Mouse (Mus musculus) spleen, adult 2 months (tissue): ENCODE data around the gene P2rx2. TPM values are rescaled to one million over a fixed set of nuclear protein-coding genes. Genes with fewer than 3 reads are reported as not detected.

Experiments
- DNase-seq, 2 experiments: peaks; one replicate each; pipeline versions ENCODE4 v3.0.0 to v3.0.0-alpha.2; 2012 to 2021; ENCODE audit warnings: low spot score in 2 of 2, low read depth in 1 of 2
- H3K27ac ChIP-seq: fragments of 200-500 bp; 2 replicates; pipeline ENCODE4 v1.5.1; 2012; ENCODE audit warnings: low read length, inconsistent platforms; ENCODE audit not compliant: insufficient read depth
- H3K27me3 ChIP-seq: fragments of 200-500 bp; 2 replicates; pipeline ENCODE4 v1.6.1; 2012; ENCODE audit warnings: mild to moderate bottlenecking, moderate library complexity, low read length, inconsistent platforms; ENCODE audit not compliant: control insufficient read depth, insufficient read depth
- H3K36me3 ChIP-seq: fragments of 200-500 bp; 2 replicates; pipeline ENCODE4 v1.6.1; 2012; ENCODE audit warnings: mild to moderate bottlenecking, low read length, inconsistent platforms; ENCODE audit not compliant: control insufficient read depth, insufficient read depth
- H3K4me1 ChIP-seq: fragments of 200-500 bp; 2 replicates; pipeline ENCODE4 v1.6.1; 2011; ENCODE audit warnings: inconsistent platforms; ENCODE audit not compliant: control insufficient read depth, insufficient read depth, insufficient read length
- H3K4me3 ChIP-seq: fragments of 200-500 bp; 2 replicates; pipeline ENCODE4 v1.5.1; 2011; ENCODE audit warnings: mild to moderate bottlenecking, inconsistent platforms; ENCODE audit not compliant: insufficient read depth, insufficient read length; ENCODE audit errors: extremely low read depth
- CTCF ChIP-seq: fragments of 200-500 bp; IDR thresholded peaks from 2 replicates; pipeline ENCODE4 v1.5.1; 2011; ENCODE audit warnings: mild to moderate bottlenecking, inconsistent platforms; ENCODE audit not compliant: insufficient read depth, insufficient read length, insufficient replicate concordance; ENCODE audit errors: extremely low read depth
- POLR2A ChIP-seq: fragments of 200-500 bp; IDR thresholded peaks from 2 replicates; pipeline ENCODE4 v1.6.1; 2011; ENCODE audit warnings: low read depth, low read length, inconsistent platforms
- WGBS: fragments of 180-500 bp; shearing (Covaris S2); methylation state at CpG from one replicate; pipeline ENCODE4 v1.1.7; 2018; 5-methylcytosine and 5-hydroxymethylcytosine counted together
- polyA plus RNA-seq: library from polyadenylated mRNA; depleted of rRNA; stranded (reverse); fragments of >200 nt; gene quantifications from 2 replicates; pipeline ENCODE4 v1.2.3, GENCODE M21; 2012; rRNA removed

The P2rx2 gene
- polyA plus RNA-seq, 1 experiment: 0.41 TPM

DNA sequence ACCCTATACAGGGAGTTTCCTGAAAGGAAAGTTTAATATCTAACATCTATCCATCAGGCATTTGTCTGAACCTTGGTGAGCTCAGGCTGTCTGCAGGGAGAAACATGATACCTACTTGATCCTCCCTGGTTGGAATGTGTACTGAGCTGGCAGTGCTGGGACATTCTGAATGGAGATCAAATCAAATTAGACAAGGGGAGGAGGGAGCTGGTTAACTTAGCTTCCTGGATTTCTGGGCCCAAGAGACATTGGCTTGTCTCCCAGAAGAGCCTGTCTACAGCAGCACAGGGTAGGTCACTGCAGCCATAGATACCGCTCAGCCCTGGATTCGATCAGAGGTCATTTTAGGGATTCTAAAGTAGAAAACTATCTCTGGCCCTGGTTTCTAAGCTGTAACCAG, 4.2 kb downstream of the P2rx2 start:
- no peak for TF ChIP-seq POLR2A
- no peak for TF ChIP-seq CTCF
- 90% methylated on average over 2 of the region's 2 CpGs for WGBS
- no peak overlapping the region for H3K27ac ChIP-seq
- no peaks in the 10 kb centered on the region for H3K36me3 ChIP-seq
- no peak overlapping the region for H3K4me3 ChIP-seq
- DNase-seq: no peak
- H3K4me1 ChIP-seq: no peaks in the 10 kb centered on the region; the same call in 1 of the 2 replicates
- peaks cover 7% of the 10 kb centered on the region; the same call in 1 of the 2 replicates for H3K27me3 ChIP-seq

DNA sequence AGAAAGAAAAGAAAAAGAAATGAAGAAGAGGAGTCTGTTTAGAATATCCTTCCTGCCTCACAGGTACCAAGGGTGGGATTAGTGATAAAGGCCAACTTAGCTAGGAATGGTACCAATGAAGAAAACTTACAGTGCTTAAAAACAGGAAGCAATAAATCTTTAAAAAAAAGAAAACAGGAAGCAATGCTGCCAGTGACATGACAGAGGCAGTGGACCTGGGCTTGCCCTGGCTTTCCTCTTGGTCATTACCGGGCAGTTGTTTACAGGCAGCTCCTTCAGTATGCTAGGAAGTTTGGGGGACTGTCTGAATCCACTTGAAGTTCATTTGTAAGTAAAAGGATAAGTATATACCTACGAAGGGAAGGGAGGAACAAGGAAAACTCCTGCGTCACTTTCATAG, 12.5 kb downstream of the P2rx2 start:
- DNase-seq: no peak
- no peaks in the 10 kb centered on the region for H3K27me3 ChIP-seq
- H3K4me1 ChIP-seq: no peaks in the 10 kb centered on the region
- TF ChIP-seq CTCF: no peak
- no peak for TF ChIP-seq POLR2A
- H3K36me3 ChIP-seq: peaks cover 2% of the 10 kb centered on the region; the same call in 1 of the 2 replicates
- H3K27ac ChIP-seq: no peak overlapping the region
- H3K4me3 ChIP-seq: no peak overlapping the region
- WGBS: 58% methylated on average over 3 of the region's 3 CpGs

DNA sequence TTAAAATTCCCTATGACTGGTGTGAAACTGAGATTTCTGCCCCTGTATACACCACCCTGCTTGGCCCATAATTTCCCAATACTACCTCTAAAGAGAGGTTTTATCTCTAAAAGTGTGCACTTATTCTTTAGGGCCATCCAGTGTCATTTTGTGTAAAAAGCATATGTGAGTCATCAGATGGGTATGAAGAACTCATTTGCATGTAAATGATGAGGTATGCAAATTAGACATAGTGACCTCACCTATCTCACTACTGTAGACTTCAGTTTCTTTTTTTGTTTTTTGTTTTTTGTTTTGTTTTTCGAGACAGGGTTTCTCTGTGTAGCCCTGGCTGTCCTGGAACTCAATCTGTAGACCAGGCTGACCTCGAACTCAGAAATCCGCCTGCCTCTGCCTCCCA, 29.9 kb downstream of the P2rx2 start:
- TF ChIP-seq POLR2A (no peak), CTCF (no peak)
- peaks cover 5% of the 10 kb centered on the region; the same call in 1 of the 2 replicates for H3K36me3 ChIP-seq
- no peak overlapping the region for H3K4me3 ChIP-seq
- H3K4me1 ChIP-seq: no peaks in the 10 kb centered on the region
- no peak overlapping the region for H3K27ac ChIP-seq
- 95% methylated on average over 3 of the region's 3 CpGs for WGBS
- H3K27me3 ChIP-seq: no peaks in the 10 kb centered on the region
- DNase-seq: no peak

DNA sequence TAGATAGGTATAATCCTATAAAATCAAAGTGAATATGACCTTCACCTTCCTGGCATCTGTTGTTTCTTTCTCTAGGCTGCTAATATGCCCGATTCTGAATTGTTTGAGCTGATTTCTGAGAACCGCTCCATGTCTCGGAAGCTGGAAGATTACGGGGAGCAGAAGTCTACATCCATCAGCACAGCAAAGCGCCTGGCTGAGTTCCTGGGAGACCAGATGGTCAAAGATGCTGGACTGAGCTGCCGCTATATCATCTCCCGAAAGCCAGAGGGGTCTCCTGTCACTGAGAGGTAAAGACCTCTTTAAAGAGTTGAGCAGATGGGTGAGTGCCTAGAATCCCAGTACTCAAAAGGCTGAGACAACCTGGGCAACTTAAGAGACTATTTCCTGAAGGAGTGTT, 34.2 kb downstream of the P2rx2 start:
- no peak overlapping the region for H3K27ac ChIP-seq
- no peak overlapping the region for H3K4me3 ChIP-seq
- peaks cover 8% of the 10 kb centered on the region; the same call in 1 of the 2 replicates for H3K36me3 ChIP-seq
- DNase-seq: no peak
- H3K27me3 ChIP-seq: no peaks in the 10 kb centered on the region
- no peaks in the 10 kb centered on the region for H3K4me1 ChIP-seq
- 96% methylated on average over 7 of the region's 7 CpGs for WGBS
- TF ChIP-seq CTCF (no peak), POLR2A (no peak)

DNA sequence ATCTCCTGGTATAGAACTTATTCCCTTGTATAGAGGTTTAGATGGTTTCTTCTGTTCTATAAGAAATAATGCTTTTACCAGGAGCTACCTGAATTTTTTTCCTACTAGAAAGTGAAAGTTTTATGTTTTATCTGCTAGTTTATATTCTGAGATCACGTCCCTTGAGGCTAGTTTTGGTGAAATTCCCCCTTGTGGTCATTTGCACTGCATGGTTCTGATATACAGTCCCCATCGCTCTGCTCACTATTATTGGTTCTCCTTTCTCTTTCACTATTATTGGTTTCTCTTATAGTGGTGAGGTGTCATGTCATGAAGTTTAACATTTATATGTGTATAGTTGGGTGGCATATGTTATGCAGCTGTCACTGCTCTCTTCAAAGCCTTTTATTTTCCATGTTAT, 42.4 kb downstream of the P2rx2 start:
- H3K4me3 ChIP-seq: no peak overlapping the region
- TF ChIP-seq POLR2A (no peak), CTCF (no peak)
- peaks cover 2% of the 10 kb centered on the region; the same call in 1 of the 2 replicates for H3K36me3 ChIP-seq
- H3K27ac ChIP-seq: no peak overlapping the region
- H3K27me3 ChIP-seq: no peaks in the 10 kb centered on the region
- DNase-seq: no peak
- WGBS: 73% methylated on average over 2 of the region's 2 CpGs
- H3K4me1 ChIP-seq: no peaks in the 10 kb centered on the region

DNA sequence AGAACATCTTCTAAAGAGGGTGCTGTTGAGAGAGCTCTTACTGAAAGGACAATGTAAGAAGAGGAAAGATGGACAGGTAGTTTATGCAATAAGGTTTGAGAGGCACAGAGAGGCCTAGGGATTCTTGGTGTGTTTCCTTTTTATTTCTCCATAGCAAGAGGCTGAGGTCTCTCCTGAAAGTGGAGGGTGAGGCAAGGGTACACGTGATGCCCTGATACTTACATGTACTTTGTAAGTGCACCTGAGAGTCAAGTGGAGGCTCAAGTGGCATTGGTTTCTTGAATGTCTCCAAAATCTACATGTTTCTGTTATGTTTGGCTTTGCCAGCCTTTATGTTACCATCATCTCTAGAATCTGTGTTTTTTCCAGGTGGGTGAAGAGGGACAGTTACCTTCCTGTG, 46.4 kb downstream of the P2rx2 start:
- Histone ChIP-seq H3K4me1 (no peaks in the 10 kb centered on the region), H3K36me3 (no peaks in the 10 kb centered on the region; the same call in 1 of the 2 replicates), H3K4me3 (no peak overlapping the region), H3K27ac (no peak overlapping the region), H3K27me3 (no peaks in the 10 kb centered on the region)
- DNase-seq: no peak
- TF ChIP-seq CTCF (no peak), POLR2A (no peak)
- WGBS: 91% methylated on average over 1 of the region's 1 CpGs

DNA sequence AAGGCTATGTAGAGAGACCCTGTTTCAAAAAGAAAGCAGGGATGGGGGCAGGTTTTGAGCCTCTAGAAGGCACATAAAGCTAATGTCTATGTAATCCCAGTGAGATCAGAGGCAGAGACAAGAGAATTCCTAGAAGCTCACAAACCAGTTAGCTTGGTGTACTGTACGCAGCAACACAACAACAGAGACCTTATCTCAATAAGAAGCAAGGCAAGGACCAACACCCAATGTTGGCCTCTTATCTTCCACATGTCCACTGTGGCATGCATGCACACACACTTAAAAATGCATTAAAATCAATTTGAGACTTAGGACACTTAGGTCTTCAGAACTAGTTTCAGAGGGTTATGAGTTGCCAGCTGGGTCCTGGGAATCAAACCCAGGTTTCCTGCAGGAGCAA, 51.4 kb downstream of the P2rx2 start:
- 82% methylated on average over 1 of the region's 1 CpGs for WGBS
- Histone ChIP-seq H3K27ac (no peak overlapping the region), H3K27me3 (no peaks in the 10 kb centered on the region), H3K4me1 (no peaks in the 10 kb centered on the region), H3K4me3 (no peak overlapping the region; the same call in 1 of the 2 replicates), H3K36me3 (no peaks in the 10 kb centered on the region)
- no peak for DNase-seq
- TF ChIP-seq POLR2A (no peak), CTCF (no peak)

Other genes with a start within 250 kb of the P2rx2 start
- gene Gm35315, start 248.8 kb downstream of the P2rx2 start, polyA plus RNA-seq: 0.04 and 0.11 TPM in 2 replicates
- 0.67 and 1.2 TPM in 2 replicates for gene Plcxd1, start 243.2 kb downstream of the P2rx2 start, polyA plus RNA-seq
- 156 and 207 TPM in 2 replicates for gene Gtpbp6, start 235.0 kb downstream of the P2rx2 start, polyA plus RNA-seq
- gene Zfp605, start 233.1 kb downstream of the P2rx2 start, polyA plus RNA-seq: 0.32 and 0.46 TPM in 2 replicates
- gene Chfr, start 207.4 kb downstream of the P2rx2 start, polyA plus RNA-seq: 59.3 and 68.9 TPM in 2 replicates
- 5.3 and 5.8 TPM in 2 replicates for gene Golga3, start 166.5 kb downstream of the P2rx2 start, polyA plus RNA-seq
- 10.0 and 12.0 TPM in 2 replicates for gene Ankle2, start 112.2 kb downstream of the P2rx2 start, polyA plus RNA-seq
- 14.9 and 15.8 TPM in 2 replicates for gene Pgam5, start 73.3 kb downstream of the P2rx2 start, polyA plus RNA-seq
- gene Pxmp2, start 57.0 kb downstream of the P2rx2 start, polyA plus RNA-seq: 2.0 and 2.6 TPM in 2 replicates
- 5.6 and 7.0 TPM in 2 replicates for gene Pole, start 56.9 kb downstream of the P2rx2 start, polyA plus RNA-seq
- not detected in 2 replicates for gene Lrcol1, start 1.5 kb upstream of the P2rx2 start, polyA plus RNA-seq
- gene Fbrsl1, start 105.3 kb upstream of the P2rx2 start, polyA plus RNA-seq: 73.9 and 133 TPM in 2 replicates
- gene Galnt9, start 201.1 kb upstream of the P2rx2 start, polyA plus RNA-seq: 1.3 TPM in 2 replicates